ENCODE assay signal across 17 mouse cellular contexts in the genomic region with DNA sequence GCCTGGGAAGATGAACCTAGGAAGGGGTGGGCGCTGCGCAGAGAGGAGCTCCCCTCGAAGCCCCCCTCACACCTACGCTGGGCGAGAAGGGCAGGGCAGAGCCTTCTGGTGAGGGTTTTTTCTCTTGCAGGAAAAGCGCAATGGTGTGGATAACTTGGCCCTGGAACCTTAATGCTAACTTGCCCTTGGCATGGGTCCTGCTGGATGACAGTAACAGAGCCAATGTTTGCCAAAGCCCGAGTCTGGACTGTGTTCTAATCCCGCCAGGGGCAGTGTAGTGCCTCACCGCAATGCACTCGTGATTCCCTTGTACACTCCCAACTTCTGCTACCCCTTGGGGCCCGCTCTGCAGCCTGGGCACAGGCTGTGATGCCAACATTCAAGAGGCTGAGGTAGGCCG. TPM values are rescaled to one million over a fixed set of nuclear protein-coding genes. Genes with fewer than 3 reads are reported as not detected.
A peak's percentile ranks its signal among the peaks of the same experiment; 100 is the strongest.
DNase-seq lines count a peak whose midpoint lies in the region; ATAC-seq and TF ChIP-seq lines count a peak whose summit lies in the region.
"Had no signal": no experiment of that assay in that cellular context is flagged by ENCODE, and none has a peak within 500 bp of the region (broad histone marks: within the 10 kb centered on the region; RNA-seq: fewer than 3 reads in every experiment).

No protein-coding gene starts in this region.

- intact Hi-C loops in heart, postnatal 25 days (cut with DNase I) = no loop called here
- intact Hi-C loops in heart, adult 2 months (cut with DNase I) = no loop called here

- ATAC-seq in liver, embryonic 15.5 days (ENCODE audit: insufficient read depth) = no peak
- no peak for ATAC-seq in midbrain, embryonic 15.5 days (replicated peaks)
- ATAC-seq: CD4-positive, CD25-positive, alpha-beta regulatory T cell, adult 4 months had no signal

- H3K9ac ChIP-seq in liver, embryonic 15.5 days = no peak overlapping the region
- H3K9ac ChIP-seq in midbrain, embryonic 15.5 days = no peak overlapping the region
- H3K9ac ChIP-seq in heart, adult 2 months (ENCODE audit: low read depth, low read length) = no peak overlapping the region
- H3K9ac ChIP-seq: hindbrain, embryonic 15.5 days had no signal

- H3K4me2 ChIP-seq in liver, embryonic 15.5 days = peak overlapping the region; percentile 5; the same call in 1 of the 2 replicates
- H3K4me2 ChIP-seq in midbrain, embryonic 15.5 days = no peak overlapping the region
- H3K4me2 ChIP-seq: hindbrain, embryonic 15.5 days had no signal

- WGBS in liver, embryonic 15.5 days (ENCODE audit: insufficient replicate concordance) = 68% methylated on average over 12 of the region's 12 CpGs
- WGBS in midbrain, embryonic 15.5 days = 85% methylated on average over 12 of the region's 12 CpGs
- 86% methylated on average over 12 of the region's 12 CpGs for WGBS in heart, adult 2 months

- H3K27me3 ChIP-seq in liver, embryonic 15.5 days = peaks cover 10% of the 10 kb centered on the region; the same call in 1 of the 2 replicates
- H3K27me3 ChIP-seq in midbrain, embryonic 15.5 days (replicated peaks) = no peaks in the 10 kb centered on the region
- H3K27me3 ChIP-seq in heart, adult 2 months (ENCODE audit: control insufficient read depth, insufficient read depth, low read length) = no peaks in the 10 kb centered on the region
- H3K27me3 ChIP-seq: hindbrain, embryonic 15.5 days had no signal

- H3K4me3 ChIP-seq in liver, embryonic 15.5 days (replicated peaks) = no peak overlapping the region
- H3K4me3 ChIP-seq in midbrain, embryonic 15.5 days = no peak overlapping the region
- H3K4me3 ChIP-seq in heart, adult 2 months = no peak overlapping the region
- H3K4me3 ChIP-seq: erythroblast, embryonic 14.5 days; hindbrain, embryonic 15.5 days had no signal

- TF ChIP-seq EP300 in heart, adult 2 months (IDR thresholded peaks at IDR 0.05; ENCODE audit: insufficient read depth, low read depth, low read length) = no peak

- peak; percentile 89 for DNase-seq in heart, adult 11 months
- no peak for DNase-seq in heart, postnatal 25 days (ENCODE audit: low spot score)
- DNase-seq in adipocyte (ENCODE audit: low spot score) = peak; percentile 35
- DNase-seq in kidney, adult 9 months = peak; percentile 85
- no peak for DNase-seq in gastrocnemius, adult 18-20 months (ENCODE audit: low spot score)
- no peak for DNase-seq in heart, adult 2 months

- peak overlapping the region; percentile 45; the same call in 1 of the 2 replicates for H3K27ac ChIP-seq in liver, embryonic 15.5 days (replicated peaks)
- no peak overlapping the region for H3K27ac ChIP-seq in midbrain, embryonic 15.5 days
- no peak overlapping the region for H3K27ac ChIP-seq in heart, adult 2 months
- H3K27ac ChIP-seq: hindbrain, embryonic 15.5 days had no signal

- H3K79me2 ChIP-seq in heart, adult 2 months (replicated peaks; ENCODE audit: control insufficient read depth, insufficient read depth, low read length) = no peaks in the 10 kb centered on the region

- no peak for TF ChIP-seq CTCF in heart, adult 2 months (IDR thresholded peaks at IDR 0.05)

- peaks cover 48% of the 10 kb centered on the region for H3K4me1 ChIP-seq in liver, embryonic 15.5 days (replicated peaks)
- peaks cover 13% of the 10 kb centered on the region for H3K4me1 ChIP-seq in midbrain, embryonic 15.5 days
- H3K4me1 ChIP-seq in heart, adult 2 months (ENCODE audit: control insufficient read depth, insufficient read depth, low read length) = no peaks in the 10 kb centered on the region; the same call in none of the 2 replicates

- no peaks in the 10 kb centered on the region for H3K9me3 ChIP-seq in liver, embryonic 15.5 days (replicated peaks)
- H3K9me3 ChIP-seq in midbrain, embryonic 15.5 days = no peaks in the 10 kb centered on the region
- H3K9me3 ChIP-seq: hindbrain, embryonic 15.5 days had no signal

- H3K36me3 ChIP-seq in liver, embryonic 15.5 days (replicated peaks) = 0 out of 2 replicates have a peak, but pooled peaks cover 3% of the 10 kb centered on the region
- H3K36me3 ChIP-seq in midbrain, embryonic 15.5 days (replicated peaks) = no peaks in the 10 kb centered on the region
- no peaks in the 10 kb centered on the region for H3K36me3 ChIP-seq in heart, adult 2 months (ENCODE audit: control insufficient read depth, insufficient read depth, low read length)
- H3K36me3 ChIP-seq: hindbrain, embryonic 15.5 days had no signal

- TF ChIP-seq POLR2A in heart, adult 2 months (IDR thresholded peaks at IDR 0.05; ENCODE audit: insufficient read depth, low read depth, low read length) = no peak

RNA-seq across cellular contexts. Expression of a gene that starts 1.0 kb away (rescaled TPM):
- total RNA-seq in heart, postnatal 25 days (2021) = not detected
- 7.5 and 9.1 TPM in 2 replicates for polyA plus RNA-seq in liver, embryonic 15.5 days (2015; fragmentation: Nextera tagmentation; extraction: Ambion mirVana)
- not detected for total RNA-seq in gastrocnemius, adult 18-20 months (2021)
- 1.6 and 2.0 TPM in 2 replicates for polyA plus RNA-seq in midbrain, embryonic 15.5 days (2015; fragmentation: Nextera tagmentation; extraction: Ambion mirVana)
- total RNA-seq in heart, adult 2 months (2021) = not detected
- 2.1 TPM in 1 of 2 replicates, not detected in the other for polyA plus RNA-seq in heart, adult 2 months (2012; rRNA removed)
- total RNA-seq: layer of hippocampus, postnatal 25 days; megakaryocyte progenitor cell, adult 5-6 weeks; monocyte, adult 5-6 weeks; neutrophil, adult 5-6 weeks had no signal
- polyA plus RNA-seq: CD4-positive, CD25-positive, alpha-beta regulatory T cell, adult 4 months; erythroblast, embryonic 14.5 days had no signal

RNA-seq across cellular contexts. Expression of a gene that starts 5.3 kb away (rescaled TPM):
- 10 to 100 TPM; 20.8 to 22.4 TPM for total RNA-seq in heart, postnatal 25 days (2021)
- 65.2 and 78.7 TPM in 2 replicates for polyA plus RNA-seq in liver, embryonic 15.5 days (2015; fragmentation: Nextera tagmentation; extraction: Ambion mirVana)
- total RNA-seq in gastrocnemius, adult 18-20 months (2021) = 1 to 10 TPM; 4.9 to 5.7 TPM
- 157 TPM in 2 replicates for polyA plus RNA-seq in midbrain, embryonic 15.5 days (2015; fragmentation: Nextera tagmentation; extraction: Ambion mirVana)
- 10 to 100 TPM; 15.5 to 19.4 TPM for total RNA-seq in heart, adult 2 months (2021)
- 50.7 and 63.0 TPM in 2 replicates for polyA plus RNA-seq in heart, adult 2 months (2012; rRNA removed)

RNA-seq across cellular contexts. Expression of a gene that starts 10.4 kb away (rescaled TPM):
- total RNA-seq in heart, postnatal 25 days (2021) = not detected
- polyA plus RNA-seq in liver, embryonic 15.5 days (2015; fragmentation: Nextera tagmentation; extraction: Ambion mirVana) = not detected in 2 replicates
- not detected for total RNA-seq in gastrocnemius, adult 18-20 months (2021)
- polyA plus RNA-seq in midbrain, embryonic 15.5 days (2015; fragmentation: Nextera tagmentation; extraction: Ambion mirVana) = not detected in 2 replicates
- total RNA-seq in heart, adult 2 months (2021) = not detected
- polyA plus RNA-seq in heart, adult 2 months (2012; rRNA removed) = 0.20 and 0.23 TPM in 2 replicates
- total RNA-seq: layer of hippocampus, postnatal 25 days; megakaryocyte progenitor cell, adult 5-6 weeks; monocyte, adult 5-6 weeks; neutrophil, adult 5-6 weeks had no signal
- polyA plus RNA-seq: CD4-positive, CD25-positive, alpha-beta regulatory T cell, adult 4 months; erythroblast, embryonic 14.5 days; heart, embryonic 14.5 days; hindbrain, embryonic 15.5 days; limb, embryonic 11.5 days had no signal

RNA-seq across cellular contexts. Expression of a gene that starts 41.6 kb away (rescaled TPM):
- total RNA-seq in heart, postnatal 25 days (2021) = 10 to 100 TPM; 42.4 to 46.8 TPM
- 41.6 and 46.0 TPM in 2 replicates for polyA plus RNA-seq in liver, embryonic 15.5 days (2015; fragmentation: Nextera tagmentation; extraction: Ambion mirVana)
- 10 to 100 TPM; 28.9 to 32.3 TPM for total RNA-seq in gastrocnemius, adult 18-20 months (2021)
- polyA plus RNA-seq in midbrain, embryonic 15.5 days (2015; fragmentation: Nextera tagmentation; extraction: Ambion mirVana) = 201 and 207 TPM in 2 replicates
- 10 to 100 TPM; 39.2 to 42.9 TPM for total RNA-seq in heart, adult 2 months (2021)
- polyA plus RNA-seq in heart, adult 2 months (2012; rRNA removed) = 35.9 and 48.6 TPM in 2 replicates

RNA-seq across cellular contexts. Expression of a gene that starts 41.8 kb away (rescaled TPM):
- 10 to 100 TPM; 23.5 to 30.8 TPM for total RNA-seq in heart, postnatal 25 days (2021)
- 8.5 and 9.5 TPM in 2 replicates for polyA plus RNA-seq in liver, embryonic 15.5 days (2015; fragmentation: Nextera tagmentation; extraction: Ambion mirVana)
- total RNA-seq in gastrocnemius, adult 18-20 months (2021) = 10 to 100 TPM; 19.5 to 23.9 TPM
- polyA plus RNA-seq in midbrain, embryonic 15.5 days (2015; fragmentation: Nextera tagmentation; extraction: Ambion mirVana) = 15.1 and 16.0 TPM in 2 replicates
- 10 to 100 TPM; 22.8 to 23.1 TPM for total RNA-seq in heart, adult 2 months (2021)
- 15.8 and 21.2 TPM in 2 replicates for polyA plus RNA-seq in heart, adult 2 months (2012; rRNA removed)

Comparison
In these comparisons a context has a peak if more than half of its experiments do, and no peak if none do; other contexts are left out.
1. DNase-seq: peak in heart, adult 11 months (single experiment), adipocyte (single experiment) and kidney, adult 9 months (single experiment); none in heart, postnatal 25 days (single experiment), gastrocnemius, adult 18-20 months (single experiment) and heart, adult 2 months (0 of 2).